Mouse (Mus musculus): ENCODE results near the gene Mast4.
A peak's percentile ranks its signal among the peaks of the same experiment; 100 is the strongest.

Mast4 gene

GRCm38 (mm10) chr13:102864840-102865239 lies 469.5 kb downstream of the Mast4 start:
- DNase-seq (ENCODE audit: low read depth): no peak

- DNase-seq (ENCODE audit: low read depth): no peak
Measured at GRCm38 (mm10) chr13:102864079-102864478, 470.2 kb downstream of the Mast4 start.

GRCm38 (mm10) chr13:102862981-102863380 lies 471.3 kb downstream of the Mast4 start:
- peak; percentile 73 for DNase-seq (ENCODE audit: low read depth)

GRCm38 (mm10) chr13:102862397-102862796 lies 471.9 kb downstream of the Mast4 start:
- no peak for DNase-seq (ENCODE audit: low read depth)

- no peak for DNase-seq (ENCODE audit: low read depth)
Measured at GRCm38 (mm10) chr13:102860733-102861132, 473.6 kb downstream of the Mast4 start.

GRCm38 (mm10) chr13:102860135-102860534 lies 474.2 kb downstream of the Mast4 start:
- peak; percentile 60 for DNase-seq (ENCODE audit: low read depth)

GRCm38 (mm10) chr13:102857539-102857838 lies 476.8 kb downstream of the Mast4 start:
- DNase-seq (ENCODE audit: low read depth): no peak

GRCm38 (mm10) chr13:102856821-102857538 lies 477.3 kb downstream of the Mast4 start:
- DNase-seq (ENCODE audit: low read depth): peak; percentile 77

- no peak for DNase-seq (ENCODE audit: low read depth)
Measured at GRCm38 (mm10) chr13:102852865-102853264, 481.4 kb downstream of the Mast4 start.

GRCm38 (mm10) chr13:102851253-102851652 lies 483.0 kb downstream of the Mast4 start:
- no peak for DNase-seq (ENCODE audit: low read depth)

- DNase-seq (ENCODE audit: low read depth): no peak
Measured at GRCm38 (mm10) chr13:102850594-102850993, 483.7 kb downstream of the Mast4 start.

- peak; percentile 28 for DNase-seq (ENCODE audit: low read depth)
Measured at GRCm38 (mm10) chr13:102849068-102849467, 485.2 kb downstream of the Mast4 start.

GRCm38 (mm10) chr13:102846473-102846872 lies 487.8 kb downstream of the Mast4 start:
- no peak for DNase-seq (ENCODE audit: low read depth)

- DNase-seq (ENCODE audit: low read depth): no peak
Measured at GRCm38 (mm10) chr13:102842715-102843114, 491.6 kb downstream of the Mast4 start.

GRCm38 (mm10) chr13:102842237-102842636 lies 492.1 kb downstream of the Mast4 start:
- no peak for DNase-seq (ENCODE audit: low read depth)

- peak; percentile 14 for DNase-seq (ENCODE audit: low read depth)
Measured at GRCm38 (mm10) chr13:102839741-102840482, 494.4 kb downstream of the Mast4 start.

- DNase-seq (ENCODE audit: low read depth): no peak
Measured at GRCm38 (mm10) chr13:102837427-102837826, 496.9 kb downstream of the Mast4 start.

GRCm38 (mm10) chr13:102835336-102835735 lies 499.0 kb downstream of the Mast4 start:
- no peak for DNase-seq (ENCODE audit: low read depth)

GRCm38 (mm10) chr13:102818287-102818686 lies 516.0 kb downstream of the Mast4 start:
- DNase-seq (ENCODE audit: low read depth): no peak

- no peak for DNase-seq (ENCODE audit: low read depth)
Measured at GRCm38 (mm10) chr13:102816689-102817088, 517.6 kb downstream of the Mast4 start.

- no peak for DNase-seq (ENCODE audit: low read depth)
Measured at GRCm38 (mm10) chr13:102815158-102815557, 519.1 kb downstream of the Mast4 start.

GRCm38 (mm10) chr13:102811129-102811832 lies 523.0 kb downstream of the Mast4 start:
- no peak for DNase-seq (ENCODE audit: low read depth)

- DNase-seq (ENCODE audit: low read depth): peak; percentile 13
Measured at GRCm38 (mm10) chr13:102806652-102807051, 527.6 kb downstream of the Mast4 start.
